Mouse (Mus musculus) gastrocnemius, adult 18-20 months (tissue): ENCODE data around the gene Olfr1275. TPM values are rescaled to one million over a fixed set of nuclear protein-coding genes. Genes with fewer than 3 reads are reported as not detected.

ENCODE experiments used
- DNase-seq: peaks from one replicate; pipeline ENCODE4 v3.0.0; 2021; ENCODE audit warnings: low spot score
- long read RNA-seq, 2 experiments: library from polyadenylated mRNA; stranded (forward); transcript quantifications; one replicate each; pipeline ENCODE4 v2.0.0; 2021
- total RNA-seq, 2 experiments: library from RNA; stranded (reverse); gene quantifications; 2 replicates each; pipeline ENCODE4 v1.2.3; 2021

Olfr1275 gene
- total RNA-seq = not detected
- long read RNA-seq, experiment 1 = 0 reads
- long read RNA-seq, experiment 2 = 0 reads

GRCm38 (mm10) chr2:111235186-111235585, at the start of gene Olfr1275:
Gene Olfr1275 (minus strand): TSS chr2:111235286.
- DNase-seq = no peak

- no peak for DNase-seq
These were observed 38.9 kb upstream of the Olfr1275 start, which contains the start of gene Olfr1277 for GRCm38 (mm10) chr2:111274006-111274405. Gene Olfr1277 (minus strand): TSS chr2:111274106.

GRCm38 (mm10) chr2:111254216-111254615, 19.1 kb upstream of the Olfr1275 start, which contains the start of gene Olfr1276:
Gene Olfr1276 (plus strand): TSS chr2:111254516.
- no peak for DNase-seq

GRCm38 (mm10) chr2:111229502-111229901, 5.6 kb downstream of the Olfr1275 start, which contains the start of gene 4930430A15Rik:
Gene 4930430A15Rik (minus strand): TSS chr2:111229602.
- no peak for DNase-seq

- no peak for DNase-seq
These were observed 53.0 kb downstream of the Olfr1275 start for GRCm38 (mm10) chr2:111182068-111182467.

Other genes with a start within 250 kb of the Olfr1275 start
- not detected for gene Gm13941, start 129.3 kb downstream of the Olfr1275 start, total RNA-seq
- gene Gm15130, start 82.3 kb downstream of the Olfr1275 start, total RNA-seq = not detected
- not detected for gene 4930430A15Rik, start 5.7 kb downstream of the Olfr1275 start, total RNA-seq
- gene Olfr1276, start 19.2 kb upstream of the Olfr1275 start, total RNA-seq = not detected
- not detected for gene Olfr1277, start 38.8 kb upstream of the Olfr1275 start, total RNA-seq
- gene Olfr1278, start 54.9 kb upstream of the Olfr1275 start, total RNA-seq = not detected
- not detected for gene Olfr1279, start 65.3 kb upstream of the Olfr1275 start, total RNA-seq
- not detected for gene Olfr1280, start 78.7 kb upstream of the Olfr1275 start, total RNA-seq
- gene Olfr1281, start 91.2 kb upstream of the Olfr1275 start, total RNA-seq = not detected
- not detected for gene Olfr1282, start 100.8 kb upstream of the Olfr1275 start, total RNA-seq
- not detected for gene Olfr1283, start 131.5 kb upstream of the Olfr1275 start, total RNA-seq
- gene Olfr1284, start 140.2 kb upstream of the Olfr1275 start, total RNA-seq = not detected
- not detected for gene Olfr1286, start 187.8 kb upstream of the Olfr1275 start, total RNA-seq
- not detected for gene Olfr1287, start 213.9 kb upstream of the Olfr1275 start, total RNA-seq
- not detected for gene Olfr1288, start 238.8 kb upstream of the Olfr1275 start, total RNA-seq
- gene Olfr1289, start 245.5 kb upstream of the Olfr1275 start, total RNA-seq = not detected